Mouse (Mus musculus): Measurements from ENCODE around the gene Ptgdr2. TPM values are rescaled to one million over a fixed set of nuclear protein-coding genes. Genes with fewer than 3 reads are reported as not detected.
A peak's percentile ranks its signal among the peaks of the same experiment; 100 is the strongest.

Ptgdr2 gene
- total RNA-seq (2021), result not detected
- long read RNA-seq, experiment 1, result 0 reads
- long read RNA-seq, experiment 2, result 0 reads

DNA sequence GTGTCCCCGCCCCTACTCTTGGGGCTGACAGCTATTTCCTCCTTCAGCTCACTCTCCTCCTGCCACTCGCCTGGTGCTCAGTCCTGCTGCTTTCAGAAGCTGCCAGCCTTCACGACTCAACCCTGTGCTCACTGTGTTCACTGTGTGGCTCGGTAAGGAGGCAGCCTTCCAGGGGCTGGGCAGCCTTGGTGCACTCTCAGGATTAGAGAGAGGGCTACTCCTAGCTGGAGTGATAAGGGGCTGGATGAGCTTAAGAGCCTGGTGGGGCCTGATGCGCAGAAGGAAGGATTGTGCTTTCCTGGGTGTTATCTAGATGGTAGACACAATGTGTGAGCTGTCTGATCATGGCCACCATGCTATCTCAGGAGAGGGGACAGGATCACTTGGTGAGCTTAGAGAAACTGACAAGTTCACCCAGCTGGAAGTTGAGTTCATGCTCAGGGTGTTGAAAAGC is at the start of gene Ptgdr2:
Ptgdr2 (plus strand) TSS at position 51 of the 454 bp plus-strand sequence.
- DNase-seq (ENCODE audit: low spot score in 2 of 2), result no peak

DNA sequence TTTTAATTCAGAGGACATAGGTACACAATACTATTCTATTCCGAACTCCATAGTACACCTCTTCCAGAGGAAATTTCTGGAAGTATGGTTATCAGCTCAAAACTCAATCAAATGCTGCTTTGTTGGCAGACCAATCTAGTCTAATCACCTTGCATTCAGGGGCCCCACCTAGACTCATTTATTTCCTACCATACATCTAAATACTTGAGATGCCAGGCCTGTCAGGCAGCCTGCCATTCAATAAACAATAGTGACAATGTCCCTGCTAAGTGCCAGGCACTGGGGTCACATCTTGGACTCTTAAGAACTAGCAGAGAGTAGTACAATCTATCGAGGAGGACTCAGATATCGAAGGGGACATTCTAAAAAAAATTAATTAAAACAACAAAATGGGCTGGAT is 44.8 kb upstream of the Ptgdr2 start:
- no peak for DNase-seq (ENCODE audit: low spot score in 2 of 2)

DNA sequence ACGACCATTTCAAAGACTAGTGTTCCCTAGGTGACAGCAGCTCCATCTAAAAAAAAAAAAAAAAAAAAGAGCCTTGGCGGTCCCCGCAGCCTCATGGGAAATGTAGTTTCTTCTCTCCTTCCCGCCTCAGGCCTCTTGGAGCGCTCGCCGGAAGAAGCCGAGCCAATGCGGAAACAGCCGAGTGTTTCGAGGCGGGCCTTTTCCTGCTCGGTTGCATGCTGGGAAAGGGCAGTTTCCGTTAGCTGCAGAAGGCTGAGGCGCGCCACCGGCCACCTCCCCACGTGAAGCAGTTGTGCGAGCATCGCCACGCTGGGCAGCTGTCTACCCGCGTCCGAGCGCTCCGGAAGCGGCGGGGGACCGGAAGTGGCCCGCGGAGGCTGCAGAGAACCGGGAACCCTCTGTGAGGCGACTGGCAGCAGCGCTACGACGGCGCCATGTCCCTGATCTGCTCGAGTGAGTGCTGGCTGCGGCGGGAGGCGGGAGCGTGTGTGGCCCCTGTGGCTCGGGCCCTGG is 41.9 kb upstream of the Ptgdr2 start, which contains the start of gene Prpf19:
Prpf19 (plus strand) TSS at position 216 of the 513 bp plus-strand sequence.
- peak; percentile 92 for DNase-seq (ENCODE audit: low spot score in 2 of 2)

DNA sequence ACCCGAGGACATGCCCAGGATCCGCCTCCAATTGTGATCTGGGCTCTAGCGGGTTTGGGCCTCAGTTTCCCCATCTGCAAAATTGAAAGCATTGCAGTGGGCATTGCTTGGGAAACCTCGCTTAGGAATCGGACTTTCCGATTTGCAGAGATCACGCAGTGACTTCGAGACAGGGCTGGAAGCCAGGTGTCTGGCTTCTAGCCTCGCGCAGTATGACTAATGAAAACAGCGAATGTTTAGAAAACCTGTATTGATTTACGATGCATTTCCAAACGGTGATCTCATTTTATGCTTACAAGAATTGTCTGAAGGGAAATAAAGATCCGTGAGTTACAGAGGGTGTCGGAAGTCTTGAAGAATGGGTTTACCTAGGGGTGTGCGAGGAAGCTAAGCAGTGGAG is 41.3 kb upstream of the Ptgdr2 start:
- peak in 1 of 2 experiments; percentile 36 for DNase-seq (ENCODE audit: low spot score in 2 of 2)

DNA sequence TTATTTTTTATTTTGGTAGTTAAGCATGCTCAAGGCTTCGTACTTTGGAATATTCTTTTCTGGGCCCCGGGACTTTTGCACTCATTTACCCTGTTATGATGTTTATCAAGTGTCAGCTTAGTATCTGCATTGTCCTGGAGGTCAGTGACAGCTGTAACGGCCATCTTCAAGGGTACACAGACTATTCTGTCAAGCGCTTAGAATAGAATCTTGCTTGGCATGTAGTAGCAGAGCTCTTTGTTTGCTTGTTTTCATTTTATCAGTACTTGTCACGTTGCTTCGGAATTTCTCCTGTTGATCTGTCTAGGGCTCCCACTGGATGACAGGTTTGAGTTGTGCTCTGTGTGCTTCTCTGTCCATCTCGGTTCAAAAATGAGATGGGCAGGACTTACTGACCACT is 40.1 kb upstream of the Ptgdr2 start:
- DNase-seq (ENCODE audit: low spot score in 2 of 2), result no peak

DNA sequence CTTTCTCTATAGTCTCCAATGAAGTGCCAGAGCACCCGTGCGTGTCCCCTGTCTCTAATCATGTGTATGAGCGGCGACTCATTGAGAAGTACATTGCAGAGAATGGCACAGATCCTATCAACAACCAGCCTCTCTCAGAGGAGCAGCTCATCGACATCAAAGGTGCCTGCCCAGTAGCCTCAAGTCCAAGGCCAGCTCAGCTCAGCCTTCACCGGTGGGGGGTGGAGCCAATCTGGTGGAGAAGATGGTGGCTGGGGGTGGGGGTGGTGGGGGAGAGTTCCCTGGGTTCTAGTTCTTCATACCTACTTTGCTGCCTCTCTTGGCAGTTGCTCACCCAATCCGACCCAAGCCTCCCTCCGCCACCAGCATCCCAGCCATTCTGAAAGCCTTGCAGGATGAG is 39.5 kb upstream of the Ptgdr2 start:
- no peak for DNase-seq (ENCODE audit: low spot score in 2 of 2)

DNA sequence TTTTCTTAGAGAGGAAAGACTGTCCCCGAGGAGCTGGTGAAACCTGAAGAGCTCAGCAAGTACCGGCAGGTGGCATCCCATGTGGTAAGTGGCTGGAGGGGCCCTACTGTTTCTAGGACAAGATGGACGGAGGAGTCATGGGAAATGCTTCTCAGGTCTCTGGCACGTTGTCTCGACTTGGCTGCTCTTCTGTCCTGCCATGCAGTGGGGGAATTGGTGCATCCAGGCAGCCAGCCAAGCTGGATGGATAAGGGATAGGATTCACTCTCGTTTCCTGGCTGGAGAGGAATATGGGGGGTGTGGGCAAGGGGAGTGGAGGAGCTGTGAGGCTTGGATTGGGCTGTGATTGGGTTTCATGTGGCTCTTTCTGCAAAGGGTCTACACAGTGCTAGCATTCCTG is 36.6 kb upstream of the Ptgdr2 start:
- no peak for DNase-seq (ENCODE audit: low spot score in 2 of 2)

DNA sequence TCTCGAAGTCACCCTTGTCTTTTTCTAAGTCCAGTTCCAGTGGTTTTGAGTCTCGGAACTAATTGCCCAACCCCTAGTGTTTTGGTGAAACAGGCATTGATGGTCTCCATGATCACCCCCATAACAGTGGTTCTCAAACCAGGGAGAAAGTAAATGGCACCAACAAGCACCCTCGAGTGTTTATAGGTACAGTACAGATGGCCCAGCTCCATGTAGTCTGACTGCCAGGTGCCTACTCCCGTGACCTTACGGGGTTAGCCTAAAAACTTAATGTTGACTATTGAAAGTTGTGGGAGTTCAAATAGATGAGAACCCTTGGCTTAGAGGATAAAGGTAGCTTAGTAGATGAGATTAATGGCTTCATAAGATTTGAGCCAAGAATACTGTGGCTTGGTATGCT is 35.9 kb upstream of the Ptgdr2 start:
- DNase-seq (ENCODE audit: low spot score in 2 of 2), result no peak

DNA sequence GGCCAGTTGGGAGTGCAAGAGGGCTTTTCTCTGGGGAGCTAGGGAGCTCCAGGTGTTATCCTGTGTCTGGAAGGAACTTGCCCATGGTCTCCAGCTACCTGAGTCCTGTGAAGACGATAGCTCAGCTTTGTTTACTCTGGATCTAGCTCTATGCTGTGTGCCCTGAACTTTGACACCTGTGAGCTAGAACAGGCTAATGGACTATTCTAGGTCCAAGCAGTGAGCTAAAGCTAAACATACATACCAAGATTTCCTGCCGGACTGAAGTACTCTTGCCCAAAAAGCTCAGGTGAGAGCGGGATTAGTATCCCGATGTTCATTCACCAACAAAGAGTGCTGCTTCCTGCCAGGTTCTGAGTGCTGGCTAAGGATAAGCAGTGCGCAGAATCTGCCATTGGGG is 32.4 kb upstream of the Ptgdr2 start:
- DNase-seq (ENCODE audit: low spot score in 2 of 2), result no peak

DNA sequence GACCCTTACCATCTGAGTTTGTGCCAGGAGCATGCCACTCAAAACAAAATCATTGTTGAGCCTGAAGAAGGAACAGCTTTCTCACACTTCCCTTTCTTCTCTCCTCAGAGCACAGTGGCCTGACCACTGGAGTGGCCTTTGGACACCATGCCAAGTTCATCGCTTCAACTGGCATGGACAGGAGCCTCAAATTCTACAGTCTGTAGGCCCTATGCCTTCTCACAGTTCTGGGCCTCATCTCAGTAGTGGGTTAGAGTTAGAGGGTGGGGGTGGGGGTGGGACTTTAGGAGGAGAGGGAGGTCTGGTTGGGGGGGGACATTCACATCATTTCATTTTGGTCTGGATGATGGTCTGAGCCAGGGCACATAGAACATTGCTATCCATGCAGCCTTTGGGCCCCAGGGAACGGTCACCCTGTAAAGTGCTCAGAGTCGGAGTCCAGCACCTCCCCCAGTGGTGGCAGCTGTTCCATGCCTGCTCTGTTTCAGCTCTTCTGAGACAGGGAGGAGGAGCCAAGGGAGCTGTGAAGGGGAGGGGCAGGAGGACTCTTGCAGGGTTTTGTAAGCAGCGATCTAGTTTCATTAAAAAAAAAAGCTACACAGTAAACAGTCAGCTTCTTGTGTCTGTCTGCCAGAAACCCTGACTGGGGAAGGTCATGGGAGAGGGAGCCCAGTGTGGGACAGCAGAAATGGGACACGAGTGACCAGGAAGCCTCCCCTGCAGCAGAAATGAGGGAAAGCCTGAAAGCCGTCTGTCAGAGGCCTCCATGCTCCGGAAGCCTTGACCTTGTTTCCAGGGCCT is 31.8 kb upstream of the Ptgdr2 start:
- peak; percentile 40 to 46 for DNase-seq (ENCODE audit: low spot score in 2 of 2)

DNA sequence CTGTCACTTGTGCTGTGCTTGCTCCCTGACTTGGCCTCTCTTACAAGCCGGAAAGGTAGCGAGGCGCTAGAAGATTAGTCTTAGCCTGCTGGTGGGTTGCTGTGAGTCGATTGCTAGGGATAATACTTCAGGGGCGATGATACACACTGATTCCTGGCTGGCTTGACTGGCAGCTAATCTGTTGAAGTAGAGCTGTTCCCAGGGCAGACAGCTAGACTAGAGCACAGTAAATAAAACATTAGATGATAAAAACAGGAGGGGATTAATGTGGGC is 31.3 kb upstream of the Ptgdr2 start:
- no peak for DNase-seq (ENCODE audit: low spot score in 2 of 2)

DNA sequence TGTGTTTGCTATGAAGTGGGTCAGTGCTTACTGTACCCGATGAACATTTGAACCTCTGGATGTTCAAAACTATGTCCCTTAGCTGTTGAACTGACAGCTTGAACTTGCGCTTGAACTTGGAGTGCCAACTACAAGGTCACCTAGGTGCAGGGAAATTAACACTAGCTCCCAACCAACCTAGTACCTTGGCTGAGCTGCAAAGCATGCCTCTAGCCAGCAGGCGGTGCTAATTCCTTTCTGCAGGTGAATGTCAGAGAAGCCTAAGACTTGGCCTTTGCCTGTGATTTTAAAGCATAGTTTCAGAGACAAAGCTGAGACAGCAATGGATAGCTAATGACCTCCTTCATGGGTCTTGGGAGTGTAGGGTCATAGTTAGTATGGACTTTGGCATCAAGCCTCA is 29.1 kb upstream of the Ptgdr2 start:
- DNase-seq (ENCODE audit: low spot score in 2 of 2), result peak; percentile 41 to 45

DNA sequence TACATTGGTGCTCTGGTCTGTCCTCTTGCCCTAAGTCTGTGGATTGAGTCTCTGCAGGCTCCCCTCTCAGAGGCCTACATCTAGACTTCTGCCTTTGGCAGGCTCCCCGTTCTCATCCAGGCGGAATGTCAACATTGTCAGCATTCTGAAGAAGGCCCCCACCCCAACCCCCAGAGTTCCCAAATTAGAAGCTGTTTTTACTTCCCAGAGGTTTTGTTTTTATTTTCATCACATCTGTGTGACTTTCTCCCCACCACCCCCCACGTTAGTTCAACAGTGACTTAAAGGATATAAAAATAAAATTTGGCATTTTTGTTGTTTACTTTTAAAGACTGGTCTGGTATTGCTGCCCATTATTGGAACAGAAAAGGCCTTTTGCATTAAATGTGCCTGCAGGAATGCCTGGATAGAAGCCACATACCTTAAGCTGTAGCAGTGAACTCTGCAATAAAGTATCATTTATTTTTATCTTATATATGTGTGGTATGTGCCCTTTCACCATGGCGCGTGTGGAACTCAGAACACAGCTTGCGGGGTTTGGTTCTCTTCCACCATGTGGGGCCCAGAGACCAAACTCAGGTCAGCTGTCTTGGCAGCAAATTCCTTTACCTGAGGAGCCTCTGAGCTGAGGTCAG is 27.8 kb upstream of the Ptgdr2 start:
- no peak for DNase-seq (ENCODE audit: low spot score in 2 of 2)

DNA sequence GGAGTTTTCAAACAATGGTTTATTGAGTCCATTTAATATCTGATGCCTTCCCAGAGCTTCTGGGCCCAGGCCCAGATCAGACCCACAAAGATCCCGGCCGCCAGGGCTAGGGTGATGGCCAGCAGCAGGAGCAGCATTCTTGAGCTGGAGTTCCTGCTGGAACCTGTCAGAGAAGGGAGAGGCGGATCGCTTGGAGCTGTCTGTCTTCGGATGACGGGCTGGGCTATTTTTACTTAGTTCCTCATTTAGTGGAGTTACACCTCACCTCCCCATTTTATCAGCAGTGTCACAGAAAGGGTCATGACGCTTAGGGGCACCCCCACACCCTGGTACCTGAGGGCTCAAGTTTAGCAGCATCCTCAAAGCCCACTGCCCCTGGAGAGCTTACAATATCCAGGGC is 22.7 kb upstream of the Ptgdr2 start:
- DNase-seq (ENCODE audit: low spot score in 2 of 2), result no peak

DNA sequence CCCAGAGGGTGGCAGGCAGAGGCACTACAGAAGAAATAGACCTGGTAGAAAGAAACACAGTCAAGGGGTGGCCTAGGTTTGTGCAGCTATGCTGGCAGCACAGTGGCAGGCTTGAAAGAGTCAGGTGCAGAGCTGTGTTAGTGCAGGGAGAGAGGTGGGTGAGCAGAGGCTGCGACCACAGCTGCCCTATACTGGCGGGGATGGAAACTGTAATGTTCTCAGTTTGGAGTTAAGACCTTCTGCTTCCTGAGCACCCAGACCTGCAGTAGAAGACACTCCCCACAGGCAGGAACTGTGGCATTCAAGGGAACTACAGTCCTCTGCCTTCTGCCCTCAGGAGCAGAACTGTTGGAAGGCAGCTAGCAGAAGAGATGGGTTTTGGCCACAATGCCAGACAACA is 22.1 kb upstream of the Ptgdr2 start:
- DNase-seq (ENCODE audit: low spot score in 2 of 2), result no peak

DNA sequence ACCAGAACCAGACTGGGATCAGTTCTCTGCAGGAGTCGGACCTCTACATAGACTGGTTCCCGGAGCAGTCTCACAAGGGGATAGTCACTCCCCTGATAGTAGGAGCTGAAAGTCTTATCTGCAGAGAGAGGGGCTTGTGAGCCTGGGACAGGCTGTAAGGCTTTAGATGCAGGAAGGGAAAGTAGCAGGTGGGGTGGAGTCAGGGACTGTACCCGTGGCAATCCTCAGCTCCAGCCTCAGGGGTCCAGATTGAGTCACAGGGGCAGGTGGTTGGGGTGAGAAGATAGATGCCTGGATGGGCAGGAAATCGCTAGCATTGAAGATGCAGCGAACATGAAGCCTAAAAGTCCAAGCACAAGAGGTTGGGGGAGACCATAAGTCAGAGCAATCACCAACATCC is 20.5 kb upstream of the Ptgdr2 start:
- DNase-seq (ENCODE audit: low spot score in 2 of 2), result no peak

DNA sequence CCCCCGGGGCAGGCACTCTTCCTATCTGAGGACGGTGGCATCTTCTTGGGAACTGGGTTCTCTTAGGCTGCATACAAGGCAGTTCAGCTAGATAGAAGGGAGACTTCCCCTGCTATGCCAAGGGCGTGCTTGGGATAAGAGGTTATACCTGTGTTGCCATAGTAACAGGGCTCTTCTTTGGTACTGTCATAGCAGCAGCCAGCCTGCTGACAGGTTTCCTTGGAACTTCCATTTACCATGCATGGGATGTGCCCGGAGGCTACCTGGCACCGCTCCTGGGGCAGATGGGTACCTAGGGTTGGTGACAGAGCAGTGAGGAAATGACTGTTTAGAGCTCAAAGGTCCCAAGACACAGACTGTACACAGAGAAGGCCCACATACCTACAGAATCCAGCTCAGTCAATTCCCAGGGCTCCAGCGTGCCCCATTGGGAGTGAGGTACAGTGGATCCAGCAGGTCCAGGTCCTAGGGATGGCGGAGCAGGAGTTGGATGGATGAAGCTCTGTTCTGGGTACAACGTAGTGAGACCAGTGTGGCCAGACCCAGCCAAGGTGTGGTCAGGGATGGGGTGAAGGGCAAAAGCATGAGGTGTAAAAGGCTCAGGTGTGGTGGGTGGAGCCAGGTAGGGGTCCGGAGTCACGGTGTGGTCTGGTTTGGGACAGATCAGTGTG is 18.5 kb upstream of the Ptgdr2 start:
- DNase-seq (ENCODE audit: low spot score in 2 of 2), result no peak

DNA sequence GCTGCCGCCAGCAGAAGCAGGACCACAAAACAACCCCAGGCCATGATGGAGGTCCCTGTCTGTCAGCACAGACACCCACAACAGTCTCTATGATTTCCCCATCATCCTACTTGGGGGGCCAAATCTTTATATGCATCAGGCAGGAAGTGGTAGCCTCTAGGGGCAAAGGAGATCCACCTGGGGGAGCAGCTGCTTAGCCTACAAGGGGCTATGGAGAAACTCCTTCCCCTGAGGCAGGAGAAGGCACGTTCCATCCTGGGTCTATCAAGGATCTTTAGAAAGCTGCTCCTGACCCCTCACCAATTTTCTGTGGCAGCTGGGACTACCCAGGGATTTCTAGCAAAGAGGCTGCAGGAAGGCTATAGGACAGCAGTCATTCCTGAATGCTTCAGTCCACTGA is 16.4 kb upstream of the Ptgdr2 start, which contains the start of gene Zp1:
Zp1 (minus strand) TSS at position 101 of the 400 bp plus-strand sequence.
- DNase-seq (ENCODE audit: low spot score in 2 of 2), result no peak

DNA sequence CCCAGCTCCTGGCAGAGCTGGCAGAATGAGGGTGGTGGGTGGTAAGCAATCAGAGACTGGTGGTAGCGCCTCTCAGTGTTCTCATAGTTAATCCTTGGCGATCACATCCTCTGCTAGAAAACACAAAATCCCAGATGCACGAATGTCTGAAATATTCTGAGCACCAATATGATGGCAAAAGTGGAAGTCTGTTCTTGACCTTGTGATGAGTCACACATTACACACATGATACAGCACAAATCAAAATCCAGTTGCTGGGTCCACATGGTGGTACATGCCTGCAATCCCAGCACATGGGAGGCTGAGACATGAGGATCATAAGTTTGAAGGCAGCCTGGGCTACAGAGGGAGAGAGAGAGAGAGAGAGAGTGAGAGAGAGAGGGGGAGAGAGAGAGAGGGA is 15.9 kb upstream of the Ptgdr2 start:
- no peak for DNase-seq (ENCODE audit: low spot score in 2 of 2)

DNA sequence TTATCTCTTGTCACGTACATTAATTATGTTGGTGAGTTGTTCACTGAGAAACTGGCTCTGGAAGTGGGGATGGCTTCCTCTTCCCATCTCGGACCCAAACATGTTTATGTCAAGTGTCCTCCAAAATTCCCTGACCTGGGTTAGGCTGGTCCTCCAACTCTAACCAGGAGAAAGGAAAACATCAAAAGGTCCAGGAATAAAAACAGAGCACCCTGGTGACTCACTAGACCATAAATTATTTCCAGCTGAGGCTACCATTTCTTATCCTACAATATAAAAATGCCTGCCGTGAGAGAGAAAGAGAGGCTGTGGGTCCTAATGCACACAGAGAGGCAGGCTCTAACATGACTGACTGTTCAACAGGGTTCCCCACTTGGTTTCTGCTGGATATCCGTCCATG is 12.7 kb upstream of the Ptgdr2 start:
- no peak for DNase-seq (ENCODE audit: low spot score in 2 of 2)

DNA sequence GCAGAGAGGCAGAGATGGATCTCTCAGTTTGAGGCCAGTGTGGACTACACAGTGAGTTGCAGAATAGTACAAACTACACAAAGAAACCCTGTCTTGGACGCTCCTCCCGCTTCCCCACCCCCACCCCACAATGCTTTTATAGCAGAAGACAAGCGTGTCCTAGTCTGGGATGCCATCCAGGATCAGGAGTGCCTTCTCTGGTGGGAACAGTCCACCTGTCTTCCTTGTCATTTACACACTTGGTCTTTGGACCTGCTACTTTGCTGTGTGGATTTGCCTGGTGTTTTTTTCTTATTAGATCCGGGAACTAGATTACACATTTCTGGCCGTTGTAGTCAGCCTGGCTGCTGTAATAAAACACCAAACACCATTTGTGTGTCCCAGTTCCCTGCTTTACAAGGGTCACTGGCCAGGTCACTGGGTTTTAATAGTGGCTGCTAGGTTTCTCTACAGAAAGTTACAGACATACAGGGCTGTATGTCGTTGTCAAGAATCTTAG is 10.8 kb upstream of the Ptgdr2 start:
- DNase-seq (ENCODE audit: low spot score in 2 of 2), result no peak

DNA sequence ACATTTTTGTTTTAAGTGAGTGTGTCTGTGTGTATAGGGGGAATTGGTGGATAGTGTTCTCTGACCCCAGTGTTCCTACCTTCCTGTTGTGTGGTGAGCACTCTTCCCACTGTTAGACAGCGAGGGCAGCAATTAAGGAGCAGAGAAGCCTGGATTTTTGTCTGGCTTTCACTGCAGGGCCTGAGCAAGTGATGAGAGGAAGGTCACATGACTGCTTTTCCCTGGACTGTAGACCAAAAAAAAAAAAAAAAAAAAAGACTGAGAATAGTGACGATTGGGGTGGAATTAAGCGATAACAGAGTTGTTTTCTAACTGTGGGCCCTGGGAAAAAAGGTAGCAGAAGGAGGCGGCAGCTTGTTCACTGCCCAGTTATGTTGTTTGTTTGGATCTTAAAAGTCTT is 10.3 kb upstream of the Ptgdr2 start:
- no peak for DNase-seq (ENCODE audit: low spot score in 2 of 2)
